Mouse (Mus musculus): ENCODE data around the gene Tsc2. TPM values are rescaled to one million over a fixed set of nuclear protein-coding genes. Genes with fewer than 3 reads are reported as not detected.

The Tsc2 gene
- polyA plus RNA-seq, 1 experiment from 2014 or later = 72.8 TPM

- no peak overlapping the region for H3K4me2 ChIP-seq (replicated peaks)
- H3K9ac ChIP-seq = no peak overlapping the region
- H3K4me3 ChIP-seq = no peak overlapping the region
- no peaks in the 10 kb centered on the region for H3K4me1 ChIP-seq
- H3K9me3 ChIP-seq = no peaks in the 10 kb centered on the region
- no peaks in the 10 kb centered on the region for H3K27me3 ChIP-seq
- H3K36me3 ChIP-seq = peaks cover 76% of the 10 kb centered on the region
- WGBS = 64% methylated on average over 3 of the region's 3 CpGs
- ATAC-seq (ENCODE audit: insufficient number of reproducible peaks, insufficient read depth, low FRiP score, low TSS enrichment) = no peak
- H3K27ac ChIP-seq = no peak overlapping the region
These were observed 47.9 kb downstream of the Tsc2 start for GRCm38 (mm10) chr17:24584520-24584919.

GRCm38 (mm10) chr17:24583599-24584460 is 48.6 kb downstream of the Tsc2 start:
- ATAC-seq (ENCODE audit: insufficient number of reproducible peaks, insufficient read depth, low FRiP score, low TSS enrichment) = no peak
- H3K9me3 ChIP-seq = no peaks in the 10 kb centered on the region
- no peak overlapping the region for H3K4me2 ChIP-seq (replicated peaks)

GRCm38 (mm10) chr17:24580287-24580686 is 52.1 kb downstream of the Tsc2 start:
- H3K9me3 ChIP-seq = no peaks in the 10 kb centered on the region
- H3K36me3 ChIP-seq = peaks cover 74% of the 10 kb centered on the region

More at GRCm38 (mm10) chr17:24583599-24584460, 48.6 kb downstream of the Tsc2 start:
- H3K4me3 ChIP-seq = no peak overlapping the region
- no peak overlapping the region for H3K9ac ChIP-seq
- 67% methylated on average over 5 of the region's 5 CpGs for WGBS
- H3K27ac ChIP-seq = no peak overlapping the region
- no peaks in the 10 kb centered on the region for H3K27me3 ChIP-seq
- H3K36me3 ChIP-seq = peaks cover 74% of the 10 kb centered on the region
- no peaks in the 10 kb centered on the region for H3K4me1 ChIP-seq

GRCm38 (mm10) chr17:24579532-24579931 is 52.9 kb downstream of the Tsc2 start:
- Histone ChIP-seq H3K4me1 (no peaks in the 10 kb centered on the region), H3K9me3 (no peaks in the 10 kb centered on the region), H3K36me3 (peaks cover 80% of the 10 kb centered on the region), H3K27ac (no peak overlapping the region), H3K27me3 (no peaks in the 10 kb centered on the region), H3K4me2 (replicated peaks) (no peak overlapping the region), H3K4me3 (no peak overlapping the region), H3K9ac (no peak overlapping the region)
- ATAC-seq (ENCODE audit: insufficient number of reproducible peaks, insufficient read depth, low FRiP score, low TSS enrichment) = no peak
- WGBS = 94% methylated on average over 3 of the region's 3 CpGs

More at GRCm38 (mm10) chr17:24580287-24580686, 52.1 kb downstream of the Tsc2 start:
- no peak overlapping the region for H3K9ac ChIP-seq
- no peak overlapping the region for H3K4me2 ChIP-seq (replicated peaks)
- H3K4me3 ChIP-seq = no peak overlapping the region
- no peaks in the 10 kb centered on the region for H3K4me1 ChIP-seq
- no peak overlapping the region for H3K27ac ChIP-seq
- no peaks in the 10 kb centered on the region for H3K27me3 ChIP-seq
- no peak for ATAC-seq (ENCODE audit: insufficient number of reproducible peaks, insufficient read depth, low FRiP score, low TSS enrichment)
- 96% methylated on average over 2 of the region's 2 CpGs for WGBS

GRCm38 (mm10) chr17:24573811-24574210 is 58.6 kb downstream of the Tsc2 start:
- Histone ChIP-seq H3K36me3 (peaks cover 94% of the 10 kb centered on the region), H3K4me3 (no peak overlapping the region), H3K4me1 (no peaks in the 10 kb centered on the region), H3K9ac (no peak overlapping the region), H3K27me3 (no peaks in the 10 kb centered on the region), H3K4me2 (replicated peaks) (no peak overlapping the region), H3K9me3 (no peaks in the 10 kb centered on the region), H3K27ac (no peak overlapping the region)
- no peak for ATAC-seq (ENCODE audit: insufficient number of reproducible peaks, insufficient read depth, low FRiP score, low TSS enrichment)
- WGBS = 98% methylated on average over 9 of the region's 9 CpGs

GRCm38 (mm10) chr17:24572651-24573245 is 59.7 kb downstream of the Tsc2 start:
- Histone ChIP-seq H3K9ac (no peak overlapping the region), H3K4me1 (no peaks in the 10 kb centered on the region), H3K4me3 (no peak overlapping the region), H3K9me3 (no peaks in the 10 kb centered on the region), H3K27ac (no peak overlapping the region), H3K27me3 (no peaks in the 10 kb centered on the region), H3K4me2 (replicated peaks) (no peak overlapping the region), H3K36me3 (peaks cover 93% of the 10 kb centered on the region)
- ATAC-seq (ENCODE audit: insufficient number of reproducible peaks, insufficient read depth, low FRiP score, low TSS enrichment) = no peak
- 95% methylated on average over 12 of the region's 12 CpGs for WGBS

- Histone ChIP-seq H3K9ac (no peak overlapping the region), H3K27ac (no peak overlapping the region), H3K9me3 (no peaks in the 10 kb centered on the region), H3K4me2 (replicated peaks) (no peak overlapping the region), H3K27me3 (no peaks in the 10 kb centered on the region), H3K4me1 (no peaks in the 10 kb centered on the region), H3K36me3 (peaks cover 89% of the 10 kb centered on the region), H3K4me3 (no peak overlapping the region)
- 84% methylated on average over 4 of the region's 4 CpGs for WGBS
- ATAC-seq (ENCODE audit: insufficient number of reproducible peaks, insufficient read depth, low FRiP score, low TSS enrichment) = no peak
These were observed 62.6 kb downstream of the Tsc2 start for GRCm38 (mm10) chr17:24569837-24570236.

GRCm38 (mm10) chr17:24567034-24567779 is 65.2 kb downstream of the Tsc2 start:
- Histone ChIP-seq H3K4me3 (no peak overlapping the region), H3K9me3 (no peaks in the 10 kb centered on the region), H3K27me3 (no peaks in the 10 kb centered on the region), H3K36me3 (peaks cover 65% of the 10 kb centered on the region), H3K4me1 (no peaks in the 10 kb centered on the region), H3K9ac (no peak overlapping the region), H3K27ac (0 out of 2 replicates have a peak overlapping the region, but pooled peaks have one; percentile 9), H3K4me2 (replicated peaks) (no peak overlapping the region)
- no peak for ATAC-seq (ENCODE audit: insufficient number of reproducible peaks, insufficient read depth, low FRiP score, low TSS enrichment)
- 81% methylated on average over 8 of the region's 8 CpGs for WGBS

- no peaks in the 10 kb centered on the region for H3K9me3 ChIP-seq
- no peak overlapping the region for H3K9ac ChIP-seq
- ATAC-seq (ENCODE audit: insufficient number of reproducible peaks, insufficient read depth, low FRiP score, low TSS enrichment) = no peak
- no peak overlapping the region for H3K4me2 ChIP-seq (replicated peaks)
- H3K4me1 ChIP-seq = no peaks in the 10 kb centered on the region
- no peaks in the 10 kb centered on the region for H3K27me3 ChIP-seq
- WGBS = 72% methylated on average over 3 of the region's 3 CpGs
- H3K27ac ChIP-seq = no peak overlapping the region
- H3K36me3 ChIP-seq = peaks cover 51% of the 10 kb centered on the region
- no peak overlapping the region for H3K4me3 ChIP-seq
These were observed 66.6 kb downstream of the Tsc2 start for GRCm38 (mm10) chr17:24565792-24566191.

GRCm38 (mm10) chr17:24565092-24565491 is 67.3 kb downstream of the Tsc2 start:
- H3K4me1 ChIP-seq = no peaks in the 10 kb centered on the region
- H3K27ac ChIP-seq = no peak overlapping the region
- no peak overlapping the region for H3K4me2 ChIP-seq (replicated peaks)
- H3K27me3 ChIP-seq = no peaks in the 10 kb centered on the region
- H3K36me3 ChIP-seq = peaks cover 44% of the 10 kb centered on the region
- H3K9me3 ChIP-seq = no peaks in the 10 kb centered on the region
- 90% methylated on average over 3 of the region's 3 CpGs for WGBS
- no peak overlapping the region for H3K4me3 ChIP-seq
- no peak for ATAC-seq (ENCODE audit: insufficient number of reproducible peaks, insufficient read depth, low FRiP score, low TSS enrichment)
- no peak overlapping the region for H3K9ac ChIP-seq

GRCm38 (mm10) chr17:24564422-24564821 is 68.0 kb downstream of the Tsc2 start:
- H3K27ac ChIP-seq = no peak overlapping the region
- H3K4me2 ChIP-seq (replicated peaks) = no peak overlapping the region
- 88% methylated on average over 4 of the region's 4 CpGs for WGBS
- no peaks in the 10 kb centered on the region for H3K9me3 ChIP-seq
- peaks cover 37% of the 10 kb centered on the region for H3K36me3 ChIP-seq
- H3K4me1 ChIP-seq = peaks cover 1% of the 10 kb centered on the region
- H3K4me3 ChIP-seq = no peak overlapping the region
- ATAC-seq (ENCODE audit: insufficient number of reproducible peaks, insufficient read depth, low FRiP score, low TSS enrichment) = no peak
- no peaks in the 10 kb centered on the region for H3K27me3 ChIP-seq
- no peak overlapping the region for H3K9ac ChIP-seq

Data from embryonic facial prominence, embryonic 12.5 days (tissue).